Mouse (Mus musculus): ENCODE results near the gene Tnfrsf26. TPM values are rescaled to one million over a fixed set of nuclear protein-coding genes. Genes with fewer than 3 reads are reported as not detected.
A peak's percentile ranks its signal among the peaks of the same experiment; 100 is the strongest.

Gene Tnfrsf26
- polyA plus RNA-seq, 1 experiment: 4.3 TPM

GRCm38 (mm10) chr7:143631503-143631902, 3.0 kb upstream of the Tnfrsf26 start:
- no peaks in the 10 kb centered on the region; the same call in 1 of the 2 replicates for H3K4me1 ChIP-seq (ENCODE audit: control insufficient read depth, insufficient read depth, low read length)
- no peak overlapping the region for H3K27ac ChIP-seq (ENCODE audit: control insufficient read depth, insufficient read depth, low read depth, low read length, poor library complexity)
- no peak overlapping the region for H3K4me3 ChIP-seq (replicated peaks; ENCODE audit: control insufficient read depth, low read depth, low read length)
- 57% methylated on average over 2 of the region's 2 CpGs for WGBS
- TF ChIP-seq CTCF (IDR thresholded peaks at IDR 0.05; ENCODE audit: control insufficient read depth, insufficient read depth, low read length): no peak
- no peak for TF ChIP-seq POLR2A (IDR thresholded peaks at IDR 0.05; ENCODE audit: borderline replicate concordance, control insufficient read depth, low read depth, low read length)

GRCm38 (mm10) chr7:143629501-143629900, 979 bp upstream of the Tnfrsf26 start:
- Histone ChIP-seq H3K4me3 (replicated peaks; ENCODE audit: control insufficient read depth, low read depth, low read length) (no peak overlapping the region), H3K27ac (ENCODE audit: control insufficient read depth, insufficient read depth, low read depth, low read length, poor library complexity) (no peak overlapping the region), H3K4me1 (ENCODE audit: control insufficient read depth, insufficient read depth, low read length) (no peaks in the 10 kb centered on the region; the same call in 1 of the 2 replicates)
- TF ChIP-seq POLR2A (IDR thresholded peaks at IDR 0.05; ENCODE audit: borderline replicate concordance, control insufficient read depth, low read depth, low read length) (no peak), CTCF (IDR thresholded peaks at IDR 0.05; ENCODE audit: control insufficient read depth, insufficient read depth, low read length) (no peak)
- 6% methylated on average over 1 of the region's 1 CpGs for WGBS

GRCm38 (mm10) chr7:143627555-143628286, 801 bp downstream of the Tnfrsf26 start:
- Histone ChIP-seq H3K27ac (ENCODE audit: control insufficient read depth, insufficient read depth, low read depth, low read length, poor library complexity) (peak overlapping the region; percentile 87), H3K4me1 (ENCODE audit: control insufficient read depth, insufficient read depth, low read length) (no peaks in the 10 kb centered on the region; the same call in none of the 2 replicates), H3K4me3 (replicated peaks; ENCODE audit: control insufficient read depth, low read depth, low read length) (peak overlapping the region; percentile 63)
- no peak for TF ChIP-seq CTCF (IDR thresholded peaks at IDR 0.05; ENCODE audit: control insufficient read depth, insufficient read depth, low read length)
- under 1% methylated on average over 10 of the region's 10 CpGs for WGBS

- Histone ChIP-seq H3K27ac (ENCODE audit: control insufficient read depth, insufficient read depth, low read depth, low read length, poor library complexity) (no peak overlapping the region), H3K4me1 (ENCODE audit: control insufficient read depth, insufficient read depth, low read length) (no peaks in the 10 kb centered on the region; the same call in none of the 2 replicates), H3K4me3 (replicated peaks; ENCODE audit: control insufficient read depth, low read depth, low read length) (no peak overlapping the region)
- TF ChIP-seq CTCF (IDR thresholded peaks at IDR 0.05; ENCODE audit: control insufficient read depth, insufficient read depth, low read length) (no peak), POLR2A (IDR thresholded peaks at IDR 0.05; ENCODE audit: borderline replicate concordance, control insufficient read depth, low read depth, low read length) (no peak)
- WGBS: 34% methylated on average over 2 of the region's 2 CpGs
These were observed 2.3 kb downstream of the Tnfrsf26 start for GRCm38 (mm10) chr7:143626178-143626577.

GRCm38 (mm10) chr7:143625151-143625550, 3.4 kb downstream of the Tnfrsf26 start:
- no peaks in the 10 kb centered on the region; the same call in none of the 2 replicates for H3K4me1 ChIP-seq (ENCODE audit: control insufficient read depth, insufficient read depth, low read length)
- 21% methylated on average over 5 of the region's 5 CpGs for WGBS
- no peak overlapping the region for H3K4me3 ChIP-seq (replicated peaks; ENCODE audit: control insufficient read depth, low read depth, low read length)
- TF ChIP-seq CTCF (IDR thresholded peaks at IDR 0.05; ENCODE audit: control insufficient read depth, insufficient read depth, low read length): no peak
- TF ChIP-seq POLR2A (IDR thresholded peaks at IDR 0.05; ENCODE audit: borderline replicate concordance, control insufficient read depth, low read depth, low read length): no peak
- H3K27ac ChIP-seq (ENCODE audit: control insufficient read depth, insufficient read depth, low read depth, low read length, poor library complexity): no peak overlapping the region

GRCm38 (mm10) chr7:143624561-143624960, 4.0 kb downstream of the Tnfrsf26 start:
- WGBS: 29% methylated on average over 3 of the region's 3 CpGs
- Histone ChIP-seq H3K4me3 (replicated peaks; ENCODE audit: control insufficient read depth, low read depth, low read length) (no peak overlapping the region), H3K27ac (ENCODE audit: control insufficient read depth, insufficient read depth, low read depth, low read length, poor library complexity) (no peak overlapping the region), H3K4me1 (ENCODE audit: control insufficient read depth, insufficient read depth, low read length) (no peaks in the 10 kb centered on the region; the same call in none of the 2 replicates)
- TF ChIP-seq POLR2A (IDR thresholded peaks at IDR 0.05; ENCODE audit: borderline replicate concordance, control insufficient read depth, low read depth, low read length): no peak
- no peak for TF ChIP-seq CTCF (IDR thresholded peaks at IDR 0.05; ENCODE audit: control insufficient read depth, insufficient read depth, low read length)

- TF ChIP-seq CTCF (IDR thresholded peaks at IDR 0.05; ENCODE audit: control insufficient read depth, insufficient read depth, low read length) (no peak), POLR2A (IDR thresholded peaks at IDR 0.05; ENCODE audit: borderline replicate concordance, control insufficient read depth, low read depth, low read length) (no peak)
- no peak overlapping the region for H3K27ac ChIP-seq (ENCODE audit: control insufficient read depth, insufficient read depth, low read depth, low read length, poor library complexity)
- H3K4me3 ChIP-seq (replicated peaks; ENCODE audit: control insufficient read depth, low read depth, low read length): no peak overlapping the region
- 68% methylated on average over 1 of the region's 1 CpGs for WGBS
- H3K4me1 ChIP-seq (ENCODE audit: control insufficient read depth, insufficient read depth, low read length): no peaks in the 10 kb centered on the region; the same call in none of the 2 replicates
These were observed 7.6 kb downstream of the Tnfrsf26 start for GRCm38 (mm10) chr7:143620951-143621350.

- whole genome bisulfite sequencing: 27% methylated on average over 9 of the region's 9 CpGs
- TF ChIP-seq POLR2A (IDR thresholded peaks at IDR 0.05; ENCODE audit: borderline replicate concordance, control insufficient read depth, low read depth, low read length) (no peak), CTCF (IDR thresholded peaks at IDR 0.05; ENCODE audit: control insufficient read depth, insufficient read depth, low read length) (no peak; the same call in 1 of the 2 replicates)
- peak overlapping the region; percentile 7; the same call in 1 of the 2 replicates for H3K27ac ChIP-seq (ENCODE audit: control insufficient read depth, insufficient read depth, low read depth, low read length, poor library complexity)
- no peak overlapping the region for H3K4me3 ChIP-seq (replicated peaks; ENCODE audit: control insufficient read depth, low read depth, low read length)
- peaks cover 2% of the 10 kb centered on the region; the same call in 1 of the 2 replicates for H3K4me1 ChIP-seq (ENCODE audit: control insufficient read depth, insufficient read depth, low read length)
These were observed 14.0 kb downstream of the Tnfrsf26 start for GRCm38 (mm10) chr7:143614404-143615135.

All from bone marrow, adult 2 months (tissue).